Mouse (Mus musculus) forebrain, embryonic 12.5 days (tissue): Measurements from ENCODE around the gene Gm3417. TPM values are rescaled to one million over a fixed set of nuclear protein-coding genes. Genes with fewer than 3 reads are reported as not detected.
"Not testable (repeated sequence)": the region's sequence is repeated elsewhere in the genome, so short reads cannot be mapped to it uniquely, and the experiment has no call there.

Source experiments
- ATAC-seq: fragments of 200-750 bp; cut with Nextera tagmentation; 2 replicates; pipeline ENCODE4 v1.8.0; 2017; ENCODE audit warnings: moderate TSS enrichment; ENCODE audit not compliant: low FRiP score
- H3K27ac ChIP-seq: fragments of 300-500 bp; sonication (generic); 2 replicates; pipeline ENCODE4 v1.5.1; 2016; ENCODE audit warnings: mild to moderate bottlenecking
- H3K27me3 ChIP-seq: fragments of 300-500 bp; sonication (generic); 2 replicates; pipeline ENCODE4 v1.6.1; 2016; ENCODE audit warnings: mild to moderate bottlenecking
- H3K36me3 ChIP-seq: fragments of 300-500 bp; sonication (generic); replicated peaks from 2 replicates; pipeline ENCODE4 v1.6.1; 2016; ENCODE audit warnings: mild to moderate bottlenecking
- H3K4me1 ChIP-seq: fragments of 300-500 bp; sonication (generic); 2 replicates; pipeline ENCODE4 v1.6.1; 2016
- H3K4me2 ChIP-seq: fragments of 300-500 bp; sonication (generic); 2 replicates; pipeline ENCODE4 v1.6.1; 2016; ENCODE audit warnings: mild to moderate bottlenecking, moderate library complexity
- H3K4me3 ChIP-seq: fragments of 300-500 bp; sonication (generic); replicated peaks from 2 replicates; pipeline ENCODE4 v1.5.1; 2016; ENCODE audit warnings: mild to moderate bottlenecking
- H3K9ac ChIP-seq: fragments of 300-500 bp; sonication (generic); 2 replicates; pipeline ENCODE4 v1.6.1; 2016; ENCODE audit warnings: mild to moderate bottlenecking
- H3K9me3 ChIP-seq: fragments of 300-500 bp; sonication (generic); 2 replicates; pipeline ENCODE4 v1.6.1; 2016
- WGBS: fragments of 180-500 bp; shearing (Covaris S2); methylation state at CpG from one replicate; pipeline ENCODE4 v1.1.7; 2016; 5-methylcytosine and 5-hydroxymethylcytosine counted together
- polyA plus RNA-seq: library from polyadenylated mRNA; unstranded; fragments of >200 nt; fragmentation: Nextera tagmentation; extraction: Ambion mirVana; gene quantifications from 2 replicates; pipeline ENCODE4 v1.2.1, GENCODE M21; 2016

Gm3417 gene
- polyA plus RNA-seq, 1 experiment from 2014 or later = 0.60 TPM

- Histone ChIP-seq H3K27me3 (no peaks in the 10 kb centered on the region), H3K4me1 (peaks cover 22% of the 10 kb centered on the region), H3K4me3 (peak overlapping the region; percentile 85), H3K9me3 (no peaks in the 10 kb centered on the region), H3K4me2 (peak overlapping the region; percentile 94), H3K36me3 (peaks cover 14% of the 10 kb centered on the region), H3K9ac (peak overlapping the region; percentile 91), H3K27ac (peak overlapping the region; percentile 58; the same call in 1 of the 2 replicates)
- 15% methylated on average over 16 of the region's 16 CpGs for WGBS
- no peak; the same call in 1 of the 2 replicates for ATAC-seq
Observed at GRCm38 (mm10) chr17:14943729-14944059, 34.9 kb downstream of the Gm3417 start.

DNA sequence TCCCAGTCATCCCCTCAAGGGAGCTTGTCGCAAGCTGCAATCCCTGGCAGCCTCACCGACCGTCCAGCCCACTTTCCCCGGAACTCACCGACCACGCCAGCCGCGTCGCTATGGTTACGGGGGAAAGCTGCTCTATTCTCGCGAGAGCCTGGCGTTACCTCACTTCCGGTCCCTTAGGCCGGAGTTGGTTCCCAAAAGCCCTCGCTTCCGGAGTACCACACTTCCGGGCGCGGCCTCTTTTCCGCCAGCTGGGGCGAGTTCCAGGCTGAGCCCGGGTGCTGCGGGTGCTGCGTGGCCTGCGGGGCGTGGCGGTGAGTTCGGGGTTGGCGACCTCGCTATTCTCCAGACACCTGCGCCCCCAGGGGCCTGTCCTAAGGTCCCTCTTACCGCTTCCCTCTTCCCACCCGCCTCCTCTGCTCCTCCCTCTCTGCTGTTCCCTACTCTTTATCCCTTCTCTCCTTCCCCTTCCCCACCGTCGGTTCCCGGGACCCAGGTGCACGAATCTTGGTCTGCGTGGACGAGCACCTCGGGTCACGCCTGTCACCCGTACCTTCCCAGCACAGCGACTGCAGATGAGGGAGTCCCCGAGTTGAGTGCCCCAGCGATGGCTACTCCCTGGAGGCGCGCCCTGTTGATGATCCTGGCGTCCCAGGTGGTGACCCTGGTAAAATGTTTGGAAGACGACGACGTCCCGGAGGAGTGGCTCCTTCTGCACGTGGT lies 35.4 kb downstream of the Gm3417 start, which contains the start of the genes Wdr27 and 1600012H06Rik:
Gene Wdr27 (minus strand): TSS at position 150 of the 720 bp plus-strand sequence.
Gene 1600012H06Rik (plus strand): TSS at position 176 of the 720 bp plus-strand sequence.
- Histone ChIP-seq H3K9ac (peak within 1 kb of the TSS; percentile 91), H3K4me2 (peak within 1 kb of the TSS; percentile 94), H3K27ac (peak within 1 kb of the TSS; percentile 61; the same call in 1 of the 2 replicates), H3K36me3 (peaks cover 9% of the 10 kb centered on the region), H3K27me3 (no peaks in the 10 kb centered on the region), H3K4me3 (peak within 1 kb of the TSS; percentile 85), H3K9me3 (no peaks in the 10 kb centered on the region), H3K4me1 (peaks cover 22% of the 10 kb centered on the region)
- WGBS = under 1% methylated on average over 53 of the region's 54 CpGs
- peak; percentile 99 for ATAC-seq

DNA sequence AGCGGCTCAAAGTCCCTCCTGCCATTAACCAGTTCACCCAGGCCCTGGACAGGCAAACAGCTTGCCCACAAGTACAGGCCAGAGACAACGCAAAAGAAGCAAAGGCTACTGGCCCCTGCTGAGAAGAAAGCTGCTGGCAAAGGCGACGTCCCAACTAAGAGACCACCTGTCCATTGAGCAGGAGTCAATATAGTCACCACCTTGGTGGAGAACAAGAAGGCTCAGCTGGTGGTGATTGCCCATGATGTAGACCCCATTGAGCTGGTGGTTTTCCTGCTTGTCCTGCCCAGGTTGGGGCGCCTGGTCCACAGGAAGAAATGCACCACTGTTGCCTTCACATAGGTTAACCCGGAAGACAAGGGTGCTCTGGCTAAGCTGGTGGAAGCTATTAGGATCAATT lies 36.4 kb downstream of the Gm3417 start:
- H3K4me3 ChIP-seq = peak overlapping the region; percentile 85
- not testable (repeated sequence) for H3K36me3 ChIP-seq, H3K9me3 ChIP-seq, H3K27me3 ChIP-seq, H3K27ac ChIP-seq, ATAC-seq
- peaks cover 22% of the 10 kb centered on the region for H3K4me1 ChIP-seq
- H3K4me2 ChIP-seq = peak overlapping the region; percentile 94
- WGBS = 60% methylated on average over 6 of the region's 6 CpGs
- H3K9ac ChIP-seq = peak overlapping the region; percentile 91

GRCm38 (mm10) chr17:14935841-14936605 lies 42.6 kb downstream of the Gm3417 start:
- Histone ChIP-seq H3K9me3 (no peaks in the 10 kb centered on the region), H3K4me2 (no peak overlapping the region), H3K36me3 (no peaks in the 10 kb centered on the region), H3K4me1 (no peaks in the 10 kb centered on the region), H3K9ac (no peak overlapping the region), H3K27me3 (no peaks in the 10 kb centered on the region), H3K4me3 (no peak overlapping the region), H3K27ac (no peak overlapping the region)
- whole genome bisulfite sequencing = 70% methylated on average over 5 of the region's 5 CpGs
- ATAC-seq = no peak

DNA sequence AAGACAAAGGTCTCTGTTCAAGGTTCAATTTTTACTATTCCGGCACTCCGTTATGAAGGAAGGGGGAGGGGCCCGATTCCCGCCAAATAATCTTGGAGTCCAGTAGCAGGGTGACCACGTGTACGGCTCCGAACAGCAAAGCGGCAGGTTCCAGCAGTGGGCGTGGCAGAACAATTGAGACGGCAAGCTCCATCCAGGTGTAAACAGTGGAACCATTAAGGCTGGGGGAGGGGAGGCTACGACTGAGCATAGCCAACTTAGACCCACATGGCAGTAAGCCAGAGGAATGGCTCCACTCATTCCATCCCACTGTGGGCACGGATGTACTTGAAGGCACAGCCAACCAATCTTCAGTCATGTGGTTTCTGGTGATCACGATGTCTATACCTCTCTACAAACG lies 43.3 kb downstream of the Gm3417 start:
- not testable (repeated sequence) for H3K9ac ChIP-seq, H3K27me3 ChIP-seq, ATAC-seq, H3K36me3 ChIP-seq, H3K4me3 ChIP-seq, H3K9me3 ChIP-seq, H3K27ac ChIP-seq, H3K4me2 ChIP-seq, H3K4me1 ChIP-seq
- 88% methylated on average over 14 of the region's 14 CpGs for WGBS

DNA sequence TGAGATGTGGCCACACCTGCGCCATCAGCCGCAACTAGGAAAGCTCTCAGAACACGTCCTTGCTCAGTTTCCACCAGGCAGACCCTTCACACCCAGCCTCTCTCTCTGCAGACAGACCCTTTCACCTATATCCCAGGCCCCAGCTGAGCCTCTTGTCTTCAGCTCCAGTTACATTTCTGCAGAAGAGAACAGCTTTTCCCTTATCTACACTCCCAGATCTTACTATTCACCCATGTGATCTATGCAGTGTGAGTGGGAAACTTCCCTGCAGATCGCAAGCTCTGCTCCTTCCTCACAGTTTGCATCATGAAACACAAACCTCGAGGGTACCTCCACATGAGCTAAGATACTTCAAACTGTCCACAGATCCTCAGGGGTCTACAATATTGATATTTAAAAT lies 47.1 kb downstream of the Gm3417 start:
- Histone ChIP-seq H3K9ac (no peak overlapping the region), H3K36me3 (no peaks in the 10 kb centered on the region)

DNA sequence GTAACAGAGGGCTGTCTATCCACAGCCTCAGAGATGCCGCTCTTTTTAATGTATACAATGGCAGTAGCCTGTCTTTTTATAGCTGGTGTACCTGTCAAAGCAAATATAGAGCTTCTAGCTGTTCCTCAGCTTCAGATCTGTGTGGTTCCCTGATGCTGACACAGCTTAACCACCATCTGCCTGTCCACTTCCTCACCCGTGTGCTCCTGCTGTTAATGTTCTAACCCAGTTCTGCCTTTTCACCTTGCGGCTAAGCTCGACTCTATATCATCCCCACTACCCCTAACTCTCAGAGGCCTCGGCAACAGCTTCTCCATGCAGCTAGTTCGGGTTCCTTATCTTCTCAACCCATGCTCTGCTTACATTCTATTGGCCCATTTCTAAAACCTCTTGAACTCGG lies 47.9 kb downstream of the Gm3417 start:
- Histone ChIP-seq H3K4me1 (no peaks in the 10 kb centered on the region), H3K27me3 (no peaks in the 10 kb centered on the region), H3K9ac (no peak overlapping the region), H3K4me2 (no peak overlapping the region), H3K36me3 (no peaks in the 10 kb centered on the region), H3K9me3 (no peaks in the 10 kb centered on the region), H3K27ac (no peak overlapping the region), H3K4me3 (no peak overlapping the region)
- WGBS = 87% methylated on average over 7 of the region's 7 CpGs
- ATAC-seq = no peak

More for the DNA sequence above, 47.1 kb downstream of the Gm3417 start:
- 83% methylated on average over 5 of the region's 5 CpGs for WGBS
- no peak overlapping the region for H3K4me3 ChIP-seq
- H3K4me2 ChIP-seq = no peak overlapping the region
- ATAC-seq = no peak
- H3K27ac ChIP-seq = no peak overlapping the region
- H3K4me1 ChIP-seq = no peaks in the 10 kb centered on the region
- H3K9me3 ChIP-seq = no peaks in the 10 kb centered on the region
- H3K27me3 ChIP-seq = no peaks in the 10 kb centered on the region

- Histone ChIP-seq H3K36me3 (no peaks in the 10 kb centered on the region), H3K27ac (no peak overlapping the region), H3K4me1 (no peaks in the 10 kb centered on the region), H3K27me3 (no peaks in the 10 kb centered on the region), H3K4me3 (no peak overlapping the region), H3K9me3 (no peaks in the 10 kb centered on the region), H3K9ac (no peak overlapping the region), H3K4me2 (no peak overlapping the region)
- no peak for ATAC-seq
- WGBS = 64% methylated on average over 5 of the region's 5 CpGs
Observed at GRCm38 (mm10) chr17:14928631-14929030, 50.0 kb downstream of the Gm3417 start.

- Histone ChIP-seq H3K36me3 (no peaks in the 10 kb centered on the region), H3K27ac (no peak overlapping the region), H3K9me3 (no peaks in the 10 kb centered on the region), H3K4me1 (no peaks in the 10 kb centered on the region), H3K4me2 (no peak overlapping the region), H3K9ac (no peak overlapping the region), H3K4me3 (no peak overlapping the region), H3K27me3 (no peaks in the 10 kb centered on the region)
- no peak for ATAC-seq
- WGBS = 85% methylated on average over 8 of the region's 8 CpGs
Observed at GRCm38 (mm10) chr17:14927644-14928218, 50.9 kb downstream of the Gm3417 start.

DNA sequence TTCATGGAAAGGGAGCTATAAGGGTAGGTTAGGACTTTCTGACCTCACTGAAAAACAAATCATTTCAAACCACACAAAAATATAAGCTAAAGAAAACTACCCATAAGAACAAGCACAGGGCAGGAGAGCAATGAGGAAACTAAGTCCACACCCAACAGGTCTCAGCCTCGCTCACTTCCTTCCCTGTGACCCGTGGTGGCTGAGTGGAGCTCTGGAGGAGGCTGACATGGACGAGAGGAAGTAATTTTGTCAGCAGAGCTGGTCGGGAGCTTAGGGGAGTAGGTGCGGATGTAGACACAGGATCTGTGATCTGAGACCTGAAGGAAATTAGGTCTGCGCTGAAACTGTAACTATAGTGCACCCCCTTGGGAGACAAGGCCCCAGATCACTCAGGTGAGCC lies 57.0 kb downstream of the Gm3417 start:
- ATAC-seq = no peak
- no peak overlapping the region for H3K4me2 ChIP-seq
- no peaks in the 10 kb centered on the region for H3K36me3 ChIP-seq
- H3K4me1 ChIP-seq = no peaks in the 10 kb centered on the region
- H3K27ac ChIP-seq = no peak overlapping the region
- 74% methylated on average over 6 of the region's 6 CpGs for WGBS
- no peaks in the 10 kb centered on the region for H3K9me3 ChIP-seq
- H3K4me3 ChIP-seq = no peak overlapping the region
- H3K27me3 ChIP-seq = peaks cover 3% of the 10 kb centered on the region; the same call in 1 of the 2 replicates
- no peak overlapping the region for H3K9ac ChIP-seq

- Histone ChIP-seq H3K4me3 (no peak overlapping the region), H3K36me3 (no peaks in the 10 kb centered on the region), H3K27ac (no peak overlapping the region), H3K4me1 (no peaks in the 10 kb centered on the region), H3K4me2 (no peak overlapping the region), H3K9me3 (no peaks in the 10 kb centered on the region), H3K9ac (no peak overlapping the region), H3K27me3 (peaks cover 3% of the 10 kb centered on the region; the same call in 1 of the 2 replicates)
- WGBS = 91% methylated on average over 8 of the region's 8 CpGs
- no peak for ATAC-seq
Observed at GRCm38 (mm10) chr17:14917866-14918265, 60.7 kb downstream of the Gm3417 start.

DNA sequence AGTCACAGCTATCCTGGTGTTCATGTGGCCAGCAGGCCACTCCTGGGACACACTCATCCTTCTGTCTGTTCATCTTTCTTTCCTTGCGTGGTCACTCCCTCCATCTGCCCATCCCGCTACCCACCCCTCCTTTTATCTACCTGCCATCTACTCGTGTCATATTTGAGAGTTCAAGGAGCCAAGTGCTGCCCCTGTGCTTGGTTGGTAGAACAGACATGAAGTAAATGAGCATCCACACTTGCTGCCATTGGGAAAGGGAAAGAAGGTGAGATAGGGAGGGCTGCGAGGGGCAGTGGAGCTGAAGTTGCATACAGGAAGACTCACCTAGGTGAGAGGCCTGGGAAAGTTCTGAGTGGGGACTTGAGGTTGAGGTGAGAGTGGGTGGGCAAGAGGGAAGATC lies 64.2 kb downstream of the Gm3417 start:
- Histone ChIP-seq H3K4me2 (no peak overlapping the region), H3K27ac (no peak overlapping the region), H3K9me3 (no peaks in the 10 kb centered on the region), H3K27me3 (peaks cover 3% of the 10 kb centered on the region; the same call in 1 of the 2 replicates), H3K4me3 (no peak overlapping the region), H3K36me3 (no peaks in the 10 kb centered on the region), H3K4me1 (no peaks in the 10 kb centered on the region), H3K9ac (no peak overlapping the region)
- WGBS = 88% methylated on average over 4 of the region's 4 CpGs
- ATAC-seq = no peak
